Mouse (Mus musculus) liver, embryonic 14.5 days (tissue): ENCODE results near the gene Sgsh. TPM values are rescaled to one million over a fixed set of nuclear protein-coding genes. Genes with fewer than 3 reads are reported as not detected.

Source experiments
- ATAC-seq: fragments of 200-750 bp; cut with Nextera tagmentation; 2 replicates; pipeline ENCODE4 v1.8.0; 2017; ENCODE audit warnings: moderate number of reproducible peaks, mild to moderate bottlenecking, moderate library complexity; ENCODE audit not compliant: insufficient read depth
- DNase-seq, 3 experiments: peaks; one replicate each; pipeline ENCODE4 v3.0.0-alpha.2; 2012 to 2013; ENCODE audit warnings: low read depth in 3 of 3, low spot score in 3 of 3
- H3K27ac ChIP-seq: fragments of 300-500 bp; sonication (generic); 2 replicates; pipeline ENCODE4 v1.5.1; 2014; ENCODE audit warnings: moderate library complexity, mild to moderate bottlenecking, control low read depth, inconsistent platforms
- H3K27me3 ChIP-seq: fragments of 300-500 bp; sonication (generic); 2 replicates; pipeline ENCODE4 v1.6.1; 2014; ENCODE audit warnings: mild to moderate bottlenecking, low read length, moderate library complexity; ENCODE audit not compliant: control insufficient read depth, insufficient read depth
- H3K36me3 ChIP-seq: fragments of 300-500 bp; sonication (generic); replicated peaks from 2 replicates; pipeline ENCODE4 v1.6.1; 2014; ENCODE audit warnings: low read depth; ENCODE audit not compliant: control insufficient read depth, insufficient read depth
- H3K4me1 ChIP-seq, 2 experiments: fragments of 200-500 bp in 1 of 2; fragments of 300-500 bp in 1 of 2; sonication (generic) in 1 of 2; replicated peaks; 2 replicates each; pipeline ENCODE4 v1.6.1; 2012 to 2014; ENCODE audit warnings: antibody characterized with exemption in 1 of 2, inconsistent platforms in 1 of 2, low read length in 1 of 2; ENCODE audit not compliant: control insufficient read depth in 2 of 2, insufficient read depth in 2 of 2
- H3K4me2 ChIP-seq: fragments of 300-500 bp; sonication (generic); 2 replicates; pipeline ENCODE4 v1.6.1; 2014; ENCODE audit warnings: low read depth, mild to moderate bottlenecking, control low read depth, moderate library complexity
- H3K4me3 ChIP-seq, 2 experiments: fragments of 200-500 bp in 1 of 2; fragments of 300-500 bp in 1 of 2; sonication (generic) in 1 of 2; 2 replicates each; pipeline ENCODE4 v1.5.1; 2012 to 2014; ENCODE audit warnings: low read depth in 2 of 2, low read length in 2 of 2, mild to moderate bottlenecking in 2 of 2, control low read depth in 1 of 2, inconsistent platforms in 1 of 2, moderate library complexity in 1 of 2; ENCODE audit not compliant: insufficient read depth in 1 of 2
- H3K9ac ChIP-seq: fragments of 300-500 bp; sonication (generic); replicated peaks from 2 replicates; pipeline ENCODE4 v1.6.1; 2014; ENCODE audit warnings: mild to moderate bottlenecking, control low read depth, moderate library complexity
- H3K9me3 ChIP-seq: fragments of 300-500 bp; sonication (generic); 2 replicates; pipeline ENCODE4 v1.6.1; 2016; ENCODE audit warnings: low read length, mixed read lengths; ENCODE audit not compliant: control insufficient read depth
- CTCF ChIP-seq: IDR thresholded peaks from 2 replicates; pipeline ENCODE4 v1.5.1; 2016; ENCODE audit warnings: antibody characterized with exemption, low read depth, control low read depth
- EP300 ChIP-seq: IDR thresholded peaks from 2 replicates; pipeline ENCODE4 v1.6.1; 2016; ENCODE audit warnings: antibody characterized with exemption, low read depth
- WGBS: fragments of 180-500 bp; shearing (Covaris S2); extraction: QIAGEN DNeasy Blood & Tissue Kit; methylation state at CpG from one replicate; pipeline ENCODE4 v1.1.7; 2014; ENCODE audit not compliant: insufficient replicate concordance; 5-methylcytosine and 5-hydroxymethylcytosine counted together
- polyA plus RNA-seq, 2 experiments: library from polyadenylated mRNA; depleted of rRNA in 1 of 2; stranded (reverse) in 1 of 2; unstranded in 1 of 2; fragments of >200 nt; fragmentation: Nextera tagmentation in 1 of 2; extraction: Ambion mirVana in 1 of 2; gene quantifications; 2 replicates each; pipeline versions ENCODE4 v1.2.1 to v1.2.3; 2012 to 2014

The Sgsh gene
- polyA plus RNA-seq, 2 experiments: 1.3 to 2.2 TPM

DNA sequence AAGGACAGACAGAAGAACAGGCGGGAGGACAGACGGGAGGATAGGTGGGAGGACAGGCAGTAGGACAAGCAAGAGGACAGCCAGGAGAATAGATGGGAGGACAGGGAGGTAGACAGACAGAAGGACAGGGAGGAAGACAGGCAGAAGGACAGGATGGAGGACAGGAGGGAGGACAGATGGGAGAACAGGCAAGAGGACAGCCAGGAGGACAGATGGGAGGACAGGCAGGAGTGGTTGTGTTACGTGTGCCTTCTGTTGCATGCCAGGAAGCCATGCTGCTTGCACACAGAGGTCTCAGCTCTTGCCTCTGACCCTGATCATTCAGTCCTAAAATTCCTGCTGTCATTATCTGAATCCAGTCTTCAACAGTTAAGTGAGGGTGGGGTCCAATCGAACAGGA is 1.4 kb downstream of the Sgsh start:
- no peaks in the 10 kb centered on the region for H3K27me3 ChIP-seq
- WGBS: 53% methylated on average over 4 of the region's 4 CpGs
- H3K4me1 ChIP-seq: peaks cover 9 to 14% of the 10 kb centered on the region in 2 experiments; a peak in 3 of 4 replicates
- no peak overlapping the region for H3K9ac ChIP-seq
- DNase-seq (no peak), ATAC-seq (no peak)
- TF ChIP-seq EP300 (no peak), CTCF (no peak)
- H3K4me2 ChIP-seq: no peak overlapping the region
- no peak overlapping the region for H3K27ac ChIP-seq
- H3K4me3 ChIP-seq: no peak overlapping the region
- H3K36me3 ChIP-seq: no peaks in the 10 kb centered on the region
- H3K9me3 ChIP-seq: no peaks in the 10 kb centered on the region

DNA sequence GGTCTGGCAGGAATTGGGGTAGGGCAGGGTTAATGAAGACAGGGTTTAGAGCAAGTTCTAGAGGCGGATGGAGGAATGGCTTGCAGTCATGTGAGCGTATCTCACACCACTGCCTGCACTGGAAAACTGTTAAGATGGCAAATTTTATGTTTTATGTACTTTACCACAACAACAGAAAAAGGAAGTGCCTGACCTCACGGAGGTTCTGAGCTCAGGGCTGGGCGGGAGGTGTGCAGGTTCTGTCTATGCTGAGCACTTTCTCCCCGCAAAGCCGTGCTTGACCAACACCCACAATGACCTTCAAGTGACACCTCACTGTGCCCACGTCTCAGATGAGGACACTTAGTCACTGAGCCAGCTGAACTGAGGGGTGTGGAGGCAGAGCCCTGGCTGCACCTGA is 3.2 kb downstream of the Sgsh start:
- DNase-seq (no peak), ATAC-seq (no peak)

DNA sequence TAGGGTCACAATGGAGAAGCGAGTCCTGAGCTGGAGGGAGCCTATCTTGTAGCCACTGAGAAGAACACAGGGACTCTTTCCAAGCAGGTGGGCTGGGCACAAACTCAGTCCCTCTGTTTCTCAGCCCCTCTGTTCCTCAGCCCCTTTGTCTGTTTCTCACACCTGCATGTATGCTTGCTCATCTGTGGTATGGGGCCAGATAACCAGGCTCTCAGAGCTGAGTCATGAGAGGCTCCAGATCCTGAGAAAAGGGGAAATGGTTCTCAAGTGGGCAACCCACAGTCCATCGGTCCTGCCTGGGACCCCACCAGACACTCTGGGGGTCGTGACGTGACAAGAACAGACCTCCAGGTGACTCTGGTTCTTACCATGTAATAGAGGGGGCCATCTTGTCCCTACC is 8.2 kb downstream of the Sgsh start:
- H3K27ac ChIP-seq: no peak overlapping the region
- H3K4me3 ChIP-seq: no peak overlapping the region
- WGBS: 30% methylated on average over 4 of the region's 4 CpGs
- no peaks in the 10 kb centered on the region for H3K4me1 ChIP-seq
- ATAC-seq (no peak), DNase-seq (no peak)
- no peaks in the 10 kb centered on the region for H3K27me3 ChIP-seq
- no peak overlapping the region for H3K9ac ChIP-seq
- H3K4me2 ChIP-seq: no peak overlapping the region
- no peaks in the 10 kb centered on the region for H3K36me3 ChIP-seq
- no peak for TF ChIP-seq CTCF
- no peak for TF ChIP-seq EP300
- no peaks in the 10 kb centered on the region for H3K9me3 ChIP-seq

More for the DNA sequence above, 3.2 kb downstream of the Sgsh start:
- Histone ChIP-seq H3K9ac (no peak overlapping the region), H3K4me1 (peaks cover 9 to 14% of the 10 kb centered on the region in 2 experiments; a peak in 3 of 4 replicates), H3K9me3 (no peaks in the 10 kb centered on the region), H3K4me2 (no peak overlapping the region), H3K27me3 (no peaks in the 10 kb centered on the region), H3K27ac (no peak overlapping the region), H3K4me3 (no peak overlapping the region), H3K36me3 (no peaks in the 10 kb centered on the region)
- no peak for TF ChIP-seq CTCF
- TF ChIP-seq EP300: no peak
- 26% methylated on average over 7 of the region's 7 CpGs for WGBS

- no peak for ATAC-seq
- Histone ChIP-seq H3K4me1 (no peaks in the 10 kb centered on the region), H3K9me3 (no peaks in the 10 kb centered on the region), H3K4me3 (no peak overlapping the region), H3K4me2 (no peak overlapping the region), H3K36me3 (no peaks in the 10 kb centered on the region), H3K27me3 (no peaks in the 10 kb centered on the region), H3K27ac (no peak overlapping the region), H3K9ac (no peak overlapping the region)
- TF ChIP-seq EP300: no peak
- no peak for TF ChIP-seq CTCF
- DNase-seq: no peak
- WGBS: 30% methylated on average over 6 of the region's 6 CpGs
Observed at GRCm38 (mm10) chr11:119344865-119345264, 10.5 kb downstream of the Sgsh start.

- 70% methylated on average over 8 of the region's 8 CpGs for WGBS
Observed at GRCm38 (mm10) chr11:119344178-119344577, 11.2 kb downstream of the Sgsh start.

More at GRCm38 (mm10) chr11:119344178-119344577, 11.2 kb downstream of the Sgsh start:
- H3K27me3 ChIP-seq: no peaks in the 10 kb centered on the region
- H3K4me3 ChIP-seq: no peak overlapping the region
- no peak for TF ChIP-seq CTCF
- no peak for TF ChIP-seq EP300
- ATAC-seq (no peak), DNase-seq (no peak)
- no peak overlapping the region for H3K4me2 ChIP-seq
- no peaks in the 10 kb centered on the region for H3K36me3 ChIP-seq
- H3K9ac ChIP-seq: no peak overlapping the region
- no peaks in the 10 kb centered on the region for H3K9me3 ChIP-seq
- no peak overlapping the region for H3K27ac ChIP-seq
- H3K4me1 ChIP-seq: no peaks in the 10 kb centered on the region
